In genomic region chr2:128027696-128028095, GRCm38 (mm10) we compare ENCODE assay signal across 30 mouse cellular contexts.
DNase-seq lines count a peak whose midpoint lies in the region; ATAC-seq and TF ChIP-seq lines count a peak whose summit lies in the region.
"Had no signal": no experiment of that assay in that cellular context is flagged by ENCODE, and none has a peak within 500 bp of the region (broad histone marks: within the 10 kb centered on the region; RNA-seq: fewer than 3 reads in every experiment).

No protein-coding gene starts in this region.

- no peak for TF ChIP-seq POLR2A in thymus, adult 2 months (IDR thresholded peaks at IDR 0.05; ENCODE audit: control insufficient read depth, extremely low read depth, insufficient read depth, low read length, poor library complexity)

- no peaks in the 10 kb centered on the region for H3K36me3 ChIP-seq in thymus, adult 2 months (ENCODE audit: control insufficient read depth, insufficient read depth, low read length)
- no peaks in the 10 kb centered on the region for H3K36me3 ChIP-seq in hindbrain, postnatal 0 days (ENCODE audit: insufficient read depth, low read length)
- H3K36me3 ChIP-seq: embryonic facial prominence, embryonic 13.5 days; forebrain, embryonic 10.5 days; forebrain, embryonic 15.5 days; G1E; liver, embryonic 13.5 days; neural tube, embryonic 15.5 days had no signal

- H3K4me3 ChIP-seq in thymus, adult 2 months (ENCODE audit: control insufficient read depth, insufficient read depth, low read length) = no peak overlapping the region
- H3K4me3 ChIP-seq in hindbrain, postnatal 0 days (ENCODE audit: low read length) = no peak overlapping the region
- H3K4me3 ChIP-seq: embryonic facial prominence, embryonic 13.5 days; forebrain, embryonic 10.5 days; forebrain, embryonic 15.5 days; liver, embryonic 13.5 days; neural tube, embryonic 15.5 days had no signal

- H3K4me1 ChIP-seq in thymus, adult 2 months (replicated peaks; ENCODE audit: control insufficient read depth, insufficient read depth, low read length) = peaks cover 12% of the 10 kb centered on the region
- H3K4me1 ChIP-seq in hindbrain, postnatal 0 days (ENCODE audit: insufficient read depth, low read length) = no peaks in the 10 kb centered on the region
- H3K4me1 ChIP-seq: embryonic facial prominence, embryonic 13.5 days; forebrain, embryonic 15.5 days; liver, embryonic 13.5 days; neural tube, embryonic 15.5 days had no signal

- H3K9ac ChIP-seq in hindbrain, postnatal 0 days (replicated peaks; ENCODE audit: low read length) = no peak overlapping the region
- H3K9ac ChIP-seq: embryonic facial prominence, embryonic 13.5 days; forebrain, embryonic 15.5 days; liver, embryonic 13.5 days; neural tube, embryonic 15.5 days had no signal

- no peak for ATAC-seq in CD4-positive, CD25-positive, alpha-beta regulatory T cell, adult 4 months
- no peak for ATAC-seq in hindbrain, postnatal 0 days
- ATAC-seq: forebrain, embryonic 15.5 days; intestine, embryonic 16.5 days; Patski had no signal

- H3K27ac ChIP-seq in thymus, adult 2 months (ENCODE audit: control insufficient read depth, insufficient read depth, low read length) = no peak overlapping the region
- no peak overlapping the region for H3K27ac ChIP-seq in hindbrain, postnatal 0 days
- H3K27ac ChIP-seq: embryonic facial prominence, embryonic 13.5 days; forebrain, embryonic 10.5 days; forebrain, embryonic 15.5 days; kidney, postnatal 0 days; liver, embryonic 13.5 days; neural tube, embryonic 15.5 days had no signal

- peak; percentile 19 for DNase-seq in CD4-positive, CD25-positive, alpha-beta regulatory T cell, adult 2 months (ENCODE audit: low read depth, low spot score)
- DNase-seq in T-cell, adult 2 months (ENCODE audit: low spot score) = peak; percentile 36
- peak; percentile 28 for DNase-seq in thymus, adult 2 months
- DNase-seq in thymus, postnatal 36 days = peak; percentile 43 to 62
- no peak for DNase-seq in hindbrain, postnatal 0 days (ENCODE audit: low spot score)
- no peak for DNase-seq in cerebellum, postnatal 36 days
- DNase-seq in adipocyte (ENCODE audit: low spot score) = no peak
- DNase-seq: adrenal gland, postnatal 10 days; cerebellum, adult 11 months; cerebellum, adult 9-10 months; heart, postnatal 14 days; kidney, adult 8-10 months; kidney, postnatal 4 days; layer of hippocampus, postnatal 36 days; left cerebral cortex, postnatal 4 days; liver, embryonic 13.5 days; lung, adult 2 months; lung, postnatal 10 days; midbrain, embryonic 14.5 days; right cerebral cortex, postnatal 25 days had no signal

- H3K27me3 ChIP-seq in thymus, adult 2 months (ENCODE audit: control insufficient read depth, insufficient read depth, low read length) = no peaks in the 10 kb centered on the region
- H3K27me3 ChIP-seq in hindbrain, postnatal 0 days (ENCODE audit: insufficient read depth, low read length) = no peaks in the 10 kb centered on the region
- H3K27me3 ChIP-seq: CH12.LX; embryonic facial prominence, embryonic 13.5 days; forebrain, embryonic 15.5 days; liver, embryonic 13.5 days; neural tube, embryonic 15.5 days had no signal

- no peaks in the 10 kb centered on the region for H3K9me3 ChIP-seq in hindbrain, postnatal 0 days (ENCODE audit: low read length)
- H3K9me3 ChIP-seq: embryonic facial prominence, embryonic 13.5 days; forebrain, embryonic 10.5 days; forebrain, embryonic 15.5 days; G1E; liver, embryonic 13.5 days; neural tube, embryonic 15.5 days had no signal

- TF ChIP-seq CTCF in thymus, adult 2 months (IDR thresholded peaks at IDR 0.05; ENCODE audit: borderline replicate concordance, control insufficient read depth, extremely low read depth, insufficient read depth, low read length, poor library complexity) = no peak
- no peak for TF ChIP-seq CTCF in hindbrain, postnatal 0 days (IDR thresholded peaks at IDR 0.05; ENCODE audit: low read depth)

- H3K4me2 ChIP-seq in hindbrain, postnatal 0 days (ENCODE audit: low read depth, low read length) = no peak overlapping the region
- H3K4me2 ChIP-seq: embryonic facial prominence, embryonic 13.5 days; forebrain, embryonic 15.5 days; liver, embryonic 13.5 days; neural tube, embryonic 15.5 days had no signal

- WGBS in thymus, adult 2 months = 27% methylated on average over 12 of the region's 12 CpGs
- 84% methylated on average over 12 of the region's 12 CpGs for WGBS in hindbrain, postnatal 0 days

Comparison
In these comparisons a context has a peak if more than half of its experiments do, and no peak if none do; other contexts are left out.
1. DNase-seq: peak in CD4-positive, CD25-positive, alpha-beta regulatory T cell, adult 2 months (single experiment), T-cell, adult 2 months (single experiment), thymus, adult 2 months (single experiment) and thymus, postnatal 36 days (2 of 2); none in hindbrain, postnatal 0 days (single experiment), cerebellum, postnatal 36 days (0 of 2) and adipocyte (single experiment).